34 mouse cellular contexts compared by ENCODE assay signal in the genomic region with DNA sequence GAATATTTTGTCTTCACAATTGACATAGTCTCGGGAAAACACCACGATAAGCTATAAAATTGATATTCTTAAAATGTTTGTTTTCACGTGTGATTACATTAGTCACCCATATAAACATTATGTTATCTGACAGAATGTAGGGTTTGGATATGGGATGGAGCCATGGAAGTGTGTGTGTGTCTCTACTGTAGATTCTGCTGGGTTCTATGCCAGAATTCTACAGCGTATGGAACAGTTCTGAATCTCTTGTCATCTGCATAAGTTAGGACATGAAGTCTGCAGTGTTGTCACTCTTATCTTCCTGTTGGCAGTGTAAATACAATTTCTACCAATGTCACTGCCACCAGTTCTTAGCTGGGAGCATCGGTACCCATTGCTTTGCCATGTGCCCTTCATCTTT.
"Had no signal": no experiment of that assay in that cellular context is flagged by ENCODE, and none has a peak within 500 bp of the region (broad histone marks: within the 10 kb centered on the region; RNA-seq: fewer than 3 reads in every experiment).

No protein-coding gene starts in this region.

- H3K27me3 ChIP-seq: heart, embryonic 12.5 days; heart, embryonic 13.5 days; heart, embryonic 15.5 days; hindbrain, embryonic 12.5 days; hindbrain, embryonic 13.5 days; hindbrain, embryonic 15.5 days; intestine, embryonic 15.5 days; kidney, embryonic 15.5 days had no signal

- H3K4me2 ChIP-seq: heart, embryonic 11.5 days; heart, embryonic 12.5 days; heart, embryonic 13.5 days; heart, embryonic 15.5 days; hindbrain, embryonic 12.5 days; hindbrain, embryonic 13.5 days; hindbrain, embryonic 14.5 days; hindbrain, embryonic 15.5 days; intestine, embryonic 15.5 days; kidney, embryonic 15.5 days had no signal

- ATAC-seq: hindbrain, embryonic 16.5 days; hindbrain, postnatal 0 days; inflammation-experienced regulatory T-cells, adult 6 months; intestine, embryonic 15.5 days; intestine, embryonic 16.5 days; intestine, postnatal 0 days had no signal

- H3K27ac ChIP-seq: heart, embryonic 13.5 days; heart, embryonic 15.5 days; hindbrain, embryonic 10.5 days; hindbrain, embryonic 12.5 days; hindbrain, embryonic 13.5 days; hindbrain, embryonic 14.5 days; hindbrain, embryonic 15.5 days; hindbrain, postnatal 0 days; intestine, embryonic 15.5 days; kidney, embryonic 15.5 days; kidney, postnatal 0 days; left cerebral cortex, adult 2 months had no signal

- H3K4me3 ChIP-seq: heart, embryonic 12.5 days; heart, embryonic 13.5 days; heart, embryonic 15.5 days; hindbrain, embryonic 10.5 days; hindbrain, embryonic 12.5 days; hindbrain, embryonic 13.5 days; hindbrain, embryonic 15.5 days; intestine, embryonic 15.5 days; kidney, embryonic 15.5 days; left cerebral cortex, adult 2 months had no signal

- DNase-seq: heart, postnatal 10 days; heart, postnatal 14 days; heart, postnatal 36 days; heart, postnatal 4 days; kidney, adult 11 months; kidney, adult 18-20 months; kidney, adult 2 months; kidney, adult 8-10 months; kidney, adult 9 months; kidney, postnatal 10 days; kidney, postnatal 14 days; kidney, postnatal 25 days; kidney, postnatal 36 days; kidney, postnatal 4 days; layer of hippocampus, adult 9-11 months; layer of hippocampus, postnatal 36 days had no signal

- H3K36me3 ChIP-seq: heart, embryonic 12.5 days; heart, embryonic 13.5 days; heart, embryonic 15.5 days; hindbrain, embryonic 10.5 days; hindbrain, embryonic 12.5 days; hindbrain, embryonic 13.5 days; hindbrain, embryonic 15.5 days; intestine, embryonic 15.5 days; kidney, embryonic 15.5 days had no signal

- H3K9me3 ChIP-seq: heart, embryonic 12.5 days; heart, embryonic 13.5 days; heart, embryonic 15.5 days; hindbrain, embryonic 10.5 days; hindbrain, embryonic 12.5 days; hindbrain, embryonic 13.5 days; hindbrain, embryonic 15.5 days; intestine, embryonic 15.5 days; kidney, embryonic 15.5 days had no signal

- H3K9ac ChIP-seq: heart, embryonic 12.5 days; heart, embryonic 13.5 days; heart, embryonic 15.5 days; hindbrain, embryonic 12.5 days; hindbrain, embryonic 13.5 days; hindbrain, embryonic 14.5 days; hindbrain, embryonic 15.5 days; intestine, embryonic 15.5 days; kidney, embryonic 15.5 days had no signal
